Mouse (Mus musculus): ENCODE results near the gene Sppl2c. TPM values are rescaled to one million over a fixed set of nuclear protein-coding genes. Genes with fewer than 3 reads are reported as not detected.

The Sppl2c gene
- polyA plus RNA-seq, 1 experiment from 2014 or later = not detected

DNA sequence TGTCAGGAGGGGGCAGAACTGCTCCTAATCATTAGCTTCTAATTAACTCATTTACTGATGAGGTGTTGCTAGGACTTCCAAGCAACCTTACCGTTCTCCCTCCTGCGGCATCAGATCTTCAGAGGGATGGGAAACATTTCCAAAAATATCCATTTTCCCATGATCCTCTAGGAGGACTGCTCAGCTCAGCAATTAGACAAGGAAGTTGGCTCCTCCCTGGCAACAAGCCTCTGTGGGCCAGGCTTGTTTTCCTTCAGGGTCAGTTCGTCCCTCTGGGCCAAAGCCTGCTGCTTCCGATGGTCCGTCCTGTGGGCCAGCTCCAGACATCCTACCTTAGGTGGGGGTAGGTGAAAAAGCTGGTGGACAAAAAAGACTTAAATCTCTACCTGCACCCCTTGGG, 25.0 kb upstream of the Sppl2c start:
- no peak for DNase-seq (ENCODE audit: low spot score)
- Histone ChIP-seq H3K27me3 (replicated peaks; ENCODE audit: insufficient read depth, low read length) (0 out of 2 replicates have a peak, but pooled peaks cover 5% of the 10 kb centered on the region), H3K27ac (ENCODE audit: low read length) (no peak overlapping the region), H3K36me3 (ENCODE audit: insufficient read depth, low read length) (no peaks in the 10 kb centered on the region), H3K4me1 (ENCODE audit: insufficient read depth, low read depth, low read length) (no peaks in the 10 kb centered on the region), H3K4me3 (ENCODE audit: low read depth, low read length) (no peak overlapping the region), H3K9me3 (ENCODE audit: low read length) (no peaks in the 10 kb centered on the region), H3K9ac (replicated peaks; ENCODE audit: low read depth) (no peak overlapping the region), H3K4me2 (replicated peaks; ENCODE audit: low read depth, low read length) (no peak overlapping the region)
- no peak for TF ChIP-seq CTCF (IDR thresholded peaks at IDR 0.05)
- 64% methylated on average over 5 of the region's 5 CpGs for WGBS
- ATAC-seq = no peak

DNA sequence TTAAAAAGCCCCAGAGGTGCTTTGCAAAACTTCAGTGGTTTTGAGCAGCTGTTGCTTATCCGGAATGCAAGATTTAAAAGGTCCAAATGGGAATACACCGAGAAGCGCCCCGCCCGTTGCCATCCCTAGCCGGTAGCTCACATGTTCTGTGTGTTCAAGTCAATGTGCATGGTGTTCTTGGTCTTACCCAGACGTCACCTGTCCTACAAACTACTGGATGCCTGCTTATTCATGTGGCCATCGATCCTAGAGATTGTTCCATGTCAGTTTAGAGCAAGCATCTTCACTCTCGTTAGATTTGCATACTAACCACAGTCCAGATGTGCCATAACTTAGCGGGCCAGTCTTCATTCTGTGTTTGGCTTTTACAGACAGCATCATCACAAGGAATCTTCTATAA, 21.9 kb upstream of the Sppl2c start:
- Histone ChIP-seq H3K36me3 (ENCODE audit: insufficient read depth, low read length) (no peaks in the 10 kb centered on the region), H3K9ac (replicated peaks; ENCODE audit: low read depth) (no peak overlapping the region), H3K27ac (ENCODE audit: low read length) (no peak overlapping the region), H3K4me2 (replicated peaks; ENCODE audit: low read depth, low read length) (no peak overlapping the region), H3K4me3 (ENCODE audit: low read depth, low read length) (no peak overlapping the region), H3K4me1 (ENCODE audit: insufficient read depth, low read depth, low read length) (no peaks in the 10 kb centered on the region), H3K9me3 (ENCODE audit: low read length) (no peaks in the 10 kb centered on the region), H3K27me3 (replicated peaks; ENCODE audit: insufficient read depth, low read length) (no peaks in the 10 kb centered on the region)
- ATAC-seq (no peak), DNase-seq (ENCODE audit: low spot score) (no peak)
- WGBS = 85% methylated on average over 10 of the region's 10 CpGs
- TF ChIP-seq CTCF (IDR thresholded peaks at IDR 0.05) = no peak
- no peak for TF ChIP-seq EP300 (IDR thresholded peaks at IDR 0.05)

DNA sequence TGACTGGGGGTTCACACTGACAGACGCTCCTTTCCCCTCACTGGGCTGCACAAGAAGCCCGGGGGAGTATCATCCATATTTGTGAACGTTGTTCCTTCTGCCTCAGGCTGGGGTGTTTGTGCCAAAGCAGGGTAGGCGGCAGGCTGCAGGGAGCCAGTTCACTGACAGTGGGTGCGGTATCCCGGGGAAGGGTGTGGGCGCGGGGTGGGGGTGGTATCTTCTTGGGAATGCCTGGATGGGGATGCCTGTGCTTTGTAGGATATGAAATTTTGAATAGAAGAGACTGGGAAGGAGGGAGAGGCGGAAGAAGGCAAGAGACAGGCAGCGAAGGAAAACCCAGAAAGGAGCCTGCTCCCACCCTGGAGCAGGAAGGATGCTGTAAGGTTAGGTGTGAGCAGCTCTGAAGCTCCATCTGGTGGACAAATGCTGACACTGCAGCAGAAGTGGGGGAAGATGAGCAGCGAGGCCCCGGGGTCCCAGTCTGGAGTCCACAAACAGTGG, 14.8 kb upstream of the Sppl2c start:
- no peak overlapping the region for H3K4me2 ChIP-seq (replicated peaks; ENCODE audit: low read depth, low read length)
- H3K4me1 ChIP-seq (ENCODE audit: insufficient read depth, low read depth, low read length) = no peaks in the 10 kb centered on the region
- no peak for ATAC-seq
- H3K9me3 ChIP-seq (ENCODE audit: low read length) = no peaks in the 10 kb centered on the region
- no peak overlapping the region for H3K4me3 ChIP-seq (ENCODE audit: low read depth, low read length)
- 33% methylated on average over 12 of the region's 12 CpGs for WGBS
- no peaks in the 10 kb centered on the region for H3K27me3 ChIP-seq (replicated peaks; ENCODE audit: insufficient read depth, low read length)
- no peak overlapping the region for H3K27ac ChIP-seq (ENCODE audit: low read length)
- H3K9ac ChIP-seq (replicated peaks; ENCODE audit: low read depth) = no peak overlapping the region
- H3K36me3 ChIP-seq (ENCODE audit: insufficient read depth, low read length) = no peaks in the 10 kb centered on the region
- peak; percentile 41 for DNase-seq (ENCODE audit: low spot score)
- TF ChIP-seq CTCF (IDR thresholded peaks at IDR 0.05) (peak; percentile 92), EP300 (IDR thresholded peaks at IDR 0.05) (no peak)

DNA sequence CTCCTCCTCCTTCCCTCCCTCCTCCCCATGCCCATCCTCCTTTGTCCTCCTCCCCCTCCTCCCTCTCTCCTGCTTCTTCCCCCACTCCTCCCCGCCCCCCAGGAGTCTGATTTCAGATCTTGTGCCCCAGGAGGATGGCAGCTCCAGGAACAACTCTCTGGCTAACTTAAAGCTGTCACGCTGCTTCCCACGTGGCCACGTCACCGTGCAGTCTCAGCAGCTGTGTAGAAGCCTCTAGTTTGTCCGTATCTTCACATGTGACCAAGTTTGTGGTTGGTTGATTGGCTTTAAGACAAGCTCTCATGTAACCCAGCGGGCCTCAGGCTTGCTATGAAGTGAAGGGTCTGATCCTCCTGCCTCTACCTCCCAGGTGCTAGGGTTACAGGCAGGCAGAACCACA, 7.2 kb upstream of the Sppl2c start:
- Histone ChIP-seq H3K9ac (replicated peaks; ENCODE audit: low read depth) (no peak overlapping the region), H3K4me2 (replicated peaks; ENCODE audit: low read depth, low read length) (no peak overlapping the region), H3K27ac (ENCODE audit: low read length) (no peak overlapping the region), H3K4me1 (ENCODE audit: insufficient read depth, low read depth, low read length) (no peaks in the 10 kb centered on the region), H3K36me3 (ENCODE audit: insufficient read depth, low read length) (no peaks in the 10 kb centered on the region), H3K27me3 (replicated peaks; ENCODE audit: insufficient read depth, low read length) (no peaks in the 10 kb centered on the region), H3K4me3 (ENCODE audit: low read depth, low read length) (no peak overlapping the region), H3K9me3 (ENCODE audit: low read length) (no peaks in the 10 kb centered on the region)
- DNase-seq (ENCODE audit: low spot score) (no peak), ATAC-seq (no peak)
- 28% methylated on average over 7 of the region's 7 CpGs for WGBS
- TF ChIP-seq EP300 (IDR thresholded peaks at IDR 0.05) (no peak), CTCF (IDR thresholded peaks at IDR 0.05) (no peak)

DNA sequence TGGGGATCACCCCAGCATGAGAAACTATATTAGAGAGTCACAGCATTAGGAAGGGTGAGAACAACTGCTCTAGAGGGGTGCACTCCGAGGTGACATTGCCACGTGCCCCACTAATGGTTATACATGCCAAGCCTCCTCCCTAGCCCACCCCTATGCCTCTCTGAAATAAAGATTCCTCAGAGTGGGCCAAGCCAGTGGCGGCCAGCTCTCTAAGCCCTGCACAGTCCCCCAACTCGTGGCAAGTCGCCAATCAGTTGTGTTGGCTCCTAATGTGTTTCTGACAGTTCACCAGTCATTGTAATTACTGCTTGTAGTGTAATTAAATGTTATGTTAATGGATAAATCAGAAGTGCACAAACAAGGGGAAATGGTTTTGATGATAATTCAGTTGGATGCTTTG, 6.3 kb upstream of the Sppl2c start:
- H3K27me3 ChIP-seq (replicated peaks; ENCODE audit: insufficient read depth, low read length) = no peaks in the 10 kb centered on the region
- no peaks in the 10 kb centered on the region for H3K4me1 ChIP-seq (ENCODE audit: insufficient read depth, low read depth, low read length)
- no peak for TF ChIP-seq CTCF (IDR thresholded peaks at IDR 0.05)
- TF ChIP-seq EP300 (IDR thresholded peaks at IDR 0.05) = no peak
- H3K4me2 ChIP-seq (replicated peaks; ENCODE audit: low read depth, low read length) = no peak overlapping the region
- ATAC-seq = no peak
- H3K4me3 ChIP-seq (ENCODE audit: low read depth, low read length) = no peak overlapping the region
- H3K36me3 ChIP-seq (ENCODE audit: insufficient read depth, low read length) = no peaks in the 10 kb centered on the region
- H3K9ac ChIP-seq (replicated peaks; ENCODE audit: low read depth) = no peak overlapping the region
- H3K27ac ChIP-seq (ENCODE audit: low read length) = no peak overlapping the region
- no peak for DNase-seq (ENCODE audit: low spot score)
- H3K9me3 ChIP-seq (ENCODE audit: low read length) = no peaks in the 10 kb centered on the region
- WGBS = 45% methylated on average over 5 of the region's 5 CpGs

DNA sequence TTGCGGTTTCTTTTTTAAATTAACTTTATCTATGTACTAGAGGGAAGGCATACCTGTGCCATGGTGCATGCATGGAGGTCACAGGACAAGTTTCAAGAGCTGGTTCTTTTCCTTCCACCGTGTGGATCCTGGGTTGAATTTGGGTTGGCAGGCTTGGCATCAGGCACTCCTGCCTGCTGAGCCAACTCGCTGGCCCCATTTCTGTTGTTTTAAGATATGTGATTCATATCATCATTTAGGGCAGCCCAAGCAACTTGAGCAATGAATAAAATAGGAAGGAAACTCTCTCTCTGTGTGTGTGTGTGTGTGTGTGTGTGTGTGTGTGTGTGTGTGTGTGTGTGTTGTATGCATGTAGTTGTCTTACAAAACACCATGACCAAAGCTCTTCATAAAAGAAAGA, 4.0 kb upstream of the Sppl2c start:
- ATAC-seq = no peak
- WGBS = 73% methylated on average over 3 of the region's 3 CpGs
- Histone ChIP-seq H3K4me1 (ENCODE audit: insufficient read depth, low read depth, low read length) (no peaks in the 10 kb centered on the region), H3K4me2 (replicated peaks; ENCODE audit: low read depth, low read length) (no peak overlapping the region), H3K4me3 (ENCODE audit: low read depth, low read length) (no peak overlapping the region), H3K27me3 (replicated peaks; ENCODE audit: insufficient read depth, low read length) (no peaks in the 10 kb centered on the region), H3K36me3 (ENCODE audit: insufficient read depth, low read length) (no peaks in the 10 kb centered on the region), H3K27ac (ENCODE audit: low read length) (no peak overlapping the region), H3K9me3 (ENCODE audit: low read length) (no peaks in the 10 kb centered on the region), H3K9ac (replicated peaks; ENCODE audit: low read depth) (no peak overlapping the region)
- DNase-seq (ENCODE audit: low spot score) = no peak
- no peak for TF ChIP-seq CTCF (IDR thresholded peaks at IDR 0.05)
- no peak for TF ChIP-seq EP300 (IDR thresholded peaks at IDR 0.05)

DNA sequence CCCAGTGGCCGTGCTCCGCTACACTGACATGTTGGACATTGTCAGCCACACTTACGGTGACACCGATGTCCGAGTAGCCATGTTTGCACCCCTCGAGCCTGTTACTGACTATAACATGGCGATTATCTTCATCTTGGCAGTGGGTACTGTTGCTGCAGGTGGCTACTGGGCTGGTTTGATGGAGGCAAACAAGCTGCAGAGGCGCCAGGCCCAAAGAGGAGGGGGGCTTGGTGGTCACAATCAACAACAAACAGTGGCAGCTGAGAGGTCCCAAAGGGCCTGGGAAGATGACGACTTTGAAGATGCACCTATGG, 667 bp downstream of the Sppl2c start:
- Histone ChIP-seq H3K4me1 (ENCODE audit: insufficient read depth, low read depth, low read length) (no peaks in the 10 kb centered on the region), H3K9ac (replicated peaks; ENCODE audit: low read depth) (no peak overlapping the region), H3K27ac (ENCODE audit: low read length) (no peak overlapping the region), H3K4me2 (replicated peaks; ENCODE audit: low read depth, low read length) (no peak overlapping the region), H3K9me3 (ENCODE audit: low read length) (no peaks in the 10 kb centered on the region), H3K36me3 (ENCODE audit: insufficient read depth, low read length) (no peaks in the 10 kb centered on the region), H3K4me3 (ENCODE audit: low read depth, low read length) (no peak overlapping the region), H3K27me3 (replicated peaks; ENCODE audit: insufficient read depth, low read length) (no peaks in the 10 kb centered on the region)
- ATAC-seq = no peak
- WGBS = 87% methylated on average over 9 of the region's 9 CpGs
- no peak for DNase-seq (ENCODE audit: low spot score)
- no peak for TF ChIP-seq CTCF (IDR thresholded peaks at IDR 0.05)
- no peak for TF ChIP-seq EP300 (IDR thresholded peaks at IDR 0.05)

Measured in lung, postnatal 0 days (tissue).